Mouse (Mus musculus): ENCODE data around the gene Gm20683. TPM values are rescaled to one million over a fixed set of nuclear protein-coding genes. Genes with fewer than 3 reads are reported as not detected.

Gm20683 gene
- polyA plus RNA-seq, 1 experiment from 2014 or later, result 1.3 TPM

DNA sequence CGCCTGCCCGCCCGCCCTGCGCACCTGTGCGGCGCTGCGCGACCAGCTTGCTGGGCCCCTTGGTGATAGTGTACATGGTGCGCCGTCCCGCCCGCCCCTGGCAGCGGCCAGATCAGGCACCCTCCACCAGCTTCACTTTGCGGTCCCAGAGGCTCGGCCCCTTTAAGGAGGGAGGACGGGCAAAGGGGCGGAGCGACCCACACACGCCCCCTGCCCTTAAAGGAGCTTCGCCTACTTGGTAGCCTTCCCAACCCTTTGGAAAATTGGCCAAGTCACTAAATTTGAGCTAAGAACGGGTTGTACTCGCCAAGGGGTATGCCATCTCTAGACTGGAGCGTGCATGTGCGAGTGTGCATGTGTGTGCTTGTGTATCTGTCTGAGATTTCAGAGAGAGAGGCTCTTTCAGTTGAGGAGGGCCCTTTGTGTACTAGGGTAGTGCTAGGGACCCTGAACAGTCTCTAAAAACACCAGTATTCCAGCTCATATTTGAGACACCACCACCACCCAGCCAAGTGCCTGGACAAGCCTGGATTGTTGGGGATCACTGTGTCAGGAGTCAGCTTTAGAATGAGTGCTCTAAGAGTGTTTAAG is 27.1 kb upstream of the Gm20683 start, which contains the start of gene Mcrip2:
TSS of gene Mcrip2 (minus strand) at position 164 of the 591 bp plus-strand sequence.
- DNase-seq (ENCODE audit: low spot score) (peak; percentile 85), ATAC-seq (ENCODE audit: low FRiP score) (peak; percentile 82)
- Histone ChIP-seq H3K27me3 (ENCODE audit: control insufficient read depth, insufficient read depth, low read length) (0 out of 2 replicates have a peak, but pooled peaks cover 2% of the 10 kb centered on the region), H3K27ac (ENCODE audit: low read depth, low read length) (peak within 1 kb of the TSS; percentile 25; the same call in 1 of the 2 replicates), H3K9ac (ENCODE audit: low read depth, low read length) (peak within 1 kb of the TSS; percentile 70), H3K4me2 (replicated peaks; ENCODE audit: low read depth, low read length) (peak within 1 kb of the TSS; percentile 99), H3K9me3 (ENCODE audit: control insufficient read depth, low read length) (no peaks in the 10 kb centered on the region), H3K4me1 (replicated peaks; ENCODE audit: control insufficient read depth, insufficient read depth, low read length) (peaks cover 8% of the 10 kb centered on the region), H3K4me3 (ENCODE audit: low read depth, low read length) (peak within 1 kb of the TSS; percentile 82), H3K36me3 (ENCODE audit: control insufficient read depth, insufficient read depth, low read length) (no peaks in the 10 kb centered on the region)
- 0% methylated on average over 22 of the region's 24 CpGs for WGBS

DNA sequence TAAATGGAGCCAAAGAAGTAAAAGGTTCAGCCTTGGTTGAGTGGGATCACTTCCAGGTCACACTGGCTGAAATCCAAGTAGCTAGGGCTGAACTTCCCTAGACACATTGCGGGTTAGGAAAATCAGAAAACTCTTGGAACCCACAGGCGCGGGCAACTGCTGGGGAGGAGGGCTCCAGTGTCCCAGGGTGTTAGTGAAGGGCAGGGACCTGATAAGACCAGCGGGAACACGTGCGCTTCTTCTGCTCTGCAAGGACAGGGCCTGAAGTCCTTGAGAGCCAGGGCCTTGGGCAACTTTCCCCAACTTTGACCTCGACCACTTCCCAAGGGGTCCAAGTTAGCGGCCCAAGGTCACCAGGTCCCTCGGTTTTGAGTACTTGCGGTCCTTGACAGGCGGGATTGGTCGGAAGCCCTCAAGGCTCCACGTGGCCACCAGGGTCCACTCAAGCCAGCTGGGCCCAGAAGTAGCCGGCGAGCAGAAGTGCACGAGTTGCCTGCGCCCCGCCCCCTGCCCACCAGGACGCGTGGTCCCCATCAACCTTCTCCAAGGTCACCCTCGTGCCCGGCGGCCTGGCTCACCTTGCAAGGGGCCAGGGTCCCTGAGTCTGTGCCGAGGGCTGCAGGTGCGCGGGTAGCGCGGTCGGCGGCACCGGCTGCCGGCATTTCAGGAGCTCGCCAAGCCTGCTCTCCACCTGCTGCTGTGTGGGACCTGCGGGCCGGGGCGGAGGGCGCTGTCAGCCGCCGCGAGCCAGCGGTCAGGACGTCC is 26.5 kb upstream of the Gm20683 start:
- H3K27ac ChIP-seq (ENCODE audit: low read depth, low read length), result no peak overlapping the region
- ATAC-seq (ENCODE audit: low FRiP score), result peak; percentile 52
- peak overlapping the region; percentile 82 for H3K4me3 ChIP-seq (ENCODE audit: low read depth, low read length)
- 1% methylated on average over 38 of the region's 42 CpGs for WGBS
- DNase-seq (ENCODE audit: low spot score), result no peak
- no peaks in the 10 kb centered on the region for H3K9me3 ChIP-seq (ENCODE audit: control insufficient read depth, low read length)
- H3K9ac ChIP-seq (ENCODE audit: low read depth, low read length), result peak overlapping the region; percentile 70
- H3K4me2 ChIP-seq (replicated peaks; ENCODE audit: low read depth, low read length), result peak overlapping the region; percentile 99
- H3K27me3 ChIP-seq (ENCODE audit: control insufficient read depth, insufficient read depth, low read length), result 0 out of 2 replicates have a peak, but pooled peaks cover 2% of the 10 kb centered on the region
- H3K36me3 ChIP-seq (ENCODE audit: control insufficient read depth, insufficient read depth, low read length), result no peaks in the 10 kb centered on the region
- H3K4me1 ChIP-seq (replicated peaks; ENCODE audit: control insufficient read depth, insufficient read depth, low read length), result peaks cover 8% of the 10 kb centered on the region

DNA sequence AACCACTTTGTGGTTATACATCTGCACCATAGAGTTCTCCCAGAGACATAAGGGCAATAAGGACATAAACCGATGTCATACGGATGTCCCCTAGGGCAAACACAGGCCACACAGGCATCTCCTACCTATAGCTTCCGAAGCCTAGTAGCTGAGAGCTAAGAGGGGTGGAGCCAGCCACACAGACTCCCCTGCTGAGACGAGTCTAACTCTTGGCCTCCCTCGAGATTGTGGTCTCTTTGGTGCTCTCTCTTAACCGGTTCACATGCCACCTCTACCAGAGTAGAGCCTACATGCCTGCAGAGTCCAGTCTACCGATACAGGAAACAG is 25.9 kb upstream of the Gm20683 start:
- ATAC-seq (ENCODE audit: low FRiP score), result no peak
- H3K4me1 ChIP-seq (replicated peaks; ENCODE audit: control insufficient read depth, insufficient read depth, low read length), result peaks cover 8% of the 10 kb centered on the region
- H3K4me3 ChIP-seq (ENCODE audit: low read depth, low read length), result peak overlapping the region; percentile 82; the same call in 1 of the 2 replicates
- H3K36me3 ChIP-seq (ENCODE audit: control insufficient read depth, insufficient read depth, low read length), result no peaks in the 10 kb centered on the region
- 22% methylated on average over 7 of the region's 7 CpGs for WGBS
- no peaks in the 10 kb centered on the region for H3K9me3 ChIP-seq (ENCODE audit: control insufficient read depth, low read length)
- DNase-seq (ENCODE audit: low spot score), result no peak
- no peak overlapping the region; the same call in 1 of the 2 replicates for H3K27ac ChIP-seq (ENCODE audit: low read depth, low read length)
- peak overlapping the region; percentile 99 for H3K4me2 ChIP-seq (replicated peaks; ENCODE audit: low read depth, low read length)
- H3K9ac ChIP-seq (ENCODE audit: low read depth, low read length), result no peak overlapping the region
- H3K27me3 ChIP-seq (ENCODE audit: control insufficient read depth, insufficient read depth, low read length), result 0 out of 2 replicates have a peak, but pooled peaks cover 2% of the 10 kb centered on the region

DNA sequence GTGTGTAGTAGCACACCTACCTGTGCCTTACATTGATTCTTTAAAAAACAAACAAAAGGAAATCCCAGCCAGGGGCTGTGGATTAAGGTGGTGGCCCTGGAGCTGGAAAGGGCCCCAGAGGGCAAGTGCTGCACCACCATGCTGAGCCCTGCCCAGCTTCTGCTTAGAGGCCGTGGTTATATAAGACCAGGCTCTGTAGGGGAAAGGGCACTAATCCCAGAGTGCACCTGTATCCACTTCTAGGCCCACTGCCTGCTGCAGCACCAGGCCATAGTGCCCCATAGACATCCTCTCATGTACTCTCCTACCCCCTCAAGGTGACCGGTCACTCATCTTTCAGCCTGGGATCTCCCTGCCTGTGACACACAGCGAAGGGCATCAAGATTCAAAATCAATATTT is 24.6 kb upstream of the Gm20683 start:
- 91% methylated on average over 3 of the region's 3 CpGs for WGBS
- Histone ChIP-seq H3K27me3 (ENCODE audit: control insufficient read depth, insufficient read depth, low read length) (0 out of 2 replicates have a peak, but pooled peaks cover 2% of the 10 kb centered on the region), H3K9ac (ENCODE audit: low read depth, low read length) (no peak overlapping the region), H3K4me3 (ENCODE audit: low read depth, low read length) (no peak overlapping the region), H3K27ac (ENCODE audit: low read depth, low read length) (no peak overlapping the region), H3K36me3 (ENCODE audit: control insufficient read depth, insufficient read depth, low read length) (no peaks in the 10 kb centered on the region), H3K4me1 (replicated peaks; ENCODE audit: control insufficient read depth, insufficient read depth, low read length) (peaks cover 8% of the 10 kb centered on the region), H3K4me2 (replicated peaks; ENCODE audit: low read depth, low read length) (no peak overlapping the region), H3K9me3 (ENCODE audit: control insufficient read depth, low read length) (no peaks in the 10 kb centered on the region)
- DNase-seq (ENCODE audit: low spot score), result no peak
- ATAC-seq (ENCODE audit: low FRiP score), result no peak

DNA sequence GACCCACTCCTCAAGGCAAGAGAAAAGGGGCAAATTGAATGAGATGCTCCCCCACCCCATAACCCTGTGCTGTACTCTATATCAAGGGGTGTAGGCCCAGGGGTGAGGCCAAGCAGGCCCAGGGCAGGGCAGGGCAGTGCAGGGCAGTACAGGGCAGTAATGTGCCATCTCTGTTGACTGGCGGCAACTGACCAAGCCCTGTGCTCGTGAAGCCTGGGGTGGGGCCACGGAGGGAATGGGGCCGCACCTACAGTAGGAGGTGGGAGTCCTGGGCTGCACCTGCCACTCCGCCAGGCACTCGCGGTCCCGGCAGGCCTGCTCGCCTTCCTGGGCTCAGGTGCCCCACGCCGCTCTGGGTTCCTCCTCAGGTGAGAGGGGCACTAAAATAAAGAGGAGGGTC is 23.7 kb upstream of the Gm20683 start:
- 84% methylated on average over 11 of the region's 11 CpGs for whole genome bisulfite sequencing
- Histone ChIP-seq H3K4me1 (replicated peaks; ENCODE audit: control insufficient read depth, insufficient read depth, low read length) (peaks cover 14% of the 10 kb centered on the region), H3K9ac (ENCODE audit: low read depth, low read length) (no peak overlapping the region), H3K27ac (ENCODE audit: low read depth, low read length) (no peak overlapping the region), H3K27me3 (ENCODE audit: control insufficient read depth, insufficient read depth, low read length) (0 out of 2 replicates have a peak, but pooled peaks cover 2% of the 10 kb centered on the region), H3K4me2 (replicated peaks; ENCODE audit: low read depth, low read length) (no peak overlapping the region), H3K4me3 (ENCODE audit: low read depth, low read length) (no peak overlapping the region), H3K9me3 (ENCODE audit: control insufficient read depth, low read length) (no peaks in the 10 kb centered on the region), H3K36me3 (ENCODE audit: control insufficient read depth, insufficient read depth, low read length) (no peaks in the 10 kb centered on the region)
- no peak for ATAC-seq (ENCODE audit: low FRiP score)
- no peak for DNase-seq (ENCODE audit: low spot score)

DNA sequence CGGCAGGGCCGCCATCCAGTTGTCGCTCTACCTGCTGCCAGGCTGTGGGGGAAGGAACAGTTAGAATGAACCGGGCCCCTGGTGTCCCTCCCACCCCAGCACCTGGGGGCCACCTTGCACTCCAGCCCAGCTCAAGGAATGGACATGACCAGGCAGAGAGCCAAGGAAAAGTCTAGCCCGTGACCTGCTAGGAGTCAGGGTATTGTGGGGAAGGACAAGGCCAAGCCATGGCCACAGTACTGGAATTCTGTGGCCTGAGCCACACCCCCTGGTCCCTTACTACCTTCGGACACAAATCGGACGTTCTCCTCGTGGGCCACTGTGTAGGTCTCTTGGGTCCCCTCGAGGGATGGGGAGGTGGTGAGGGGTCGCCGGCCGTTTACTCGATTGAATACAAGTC is 22.7 kb upstream of the Gm20683 start:
- DNase-seq (ENCODE audit: low spot score), result no peak
- WGBS, result 87% methylated on average over 14 of the region's 14 CpGs
- ATAC-seq (ENCODE audit: low FRiP score), result no peak
- H3K4me1 ChIP-seq (replicated peaks; ENCODE audit: control insufficient read depth, insufficient read depth, low read length), result peaks cover 16% of the 10 kb centered on the region
- no peak overlapping the region for H3K9ac ChIP-seq (ENCODE audit: low read depth, low read length)
- H3K4me2 ChIP-seq (replicated peaks; ENCODE audit: low read depth, low read length), result no peak overlapping the region
- H3K27me3 ChIP-seq (ENCODE audit: control insufficient read depth, insufficient read depth, low read length), result 0 out of 2 replicates have a peak, but pooled peaks cover 2% of the 10 kb centered on the region
- no peak overlapping the region for H3K27ac ChIP-seq (ENCODE audit: low read depth, low read length)
- no peaks in the 10 kb centered on the region for H3K9me3 ChIP-seq (ENCODE audit: control insufficient read depth, low read length)
- H3K4me3 ChIP-seq (ENCODE audit: low read depth, low read length), result no peak overlapping the region
- H3K36me3 ChIP-seq (ENCODE audit: control insufficient read depth, insufficient read depth, low read length), result no peaks in the 10 kb centered on the region

DNA sequence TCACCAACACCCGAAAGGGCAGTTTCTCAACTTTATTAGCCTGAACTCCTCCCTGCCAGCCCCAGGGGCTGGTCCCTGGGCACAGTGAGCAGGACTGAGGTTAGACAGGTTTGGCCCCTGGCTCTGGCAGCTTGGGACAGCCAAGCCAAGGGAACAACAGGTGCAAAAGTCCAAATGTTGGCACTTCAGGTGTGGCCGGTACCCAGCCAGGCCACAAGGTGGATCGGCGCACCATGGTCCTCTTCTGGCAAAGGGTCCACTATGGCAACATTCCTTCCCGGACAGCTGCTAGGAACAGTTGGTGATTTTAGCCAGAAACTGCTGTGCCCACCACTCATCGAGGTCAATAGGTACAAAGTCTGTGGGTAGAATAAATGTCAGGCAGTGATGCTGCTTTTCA is 22.1 kb upstream of the Gm20683 start:
- no peak for ATAC-seq (ENCODE audit: low FRiP score)

DNA sequence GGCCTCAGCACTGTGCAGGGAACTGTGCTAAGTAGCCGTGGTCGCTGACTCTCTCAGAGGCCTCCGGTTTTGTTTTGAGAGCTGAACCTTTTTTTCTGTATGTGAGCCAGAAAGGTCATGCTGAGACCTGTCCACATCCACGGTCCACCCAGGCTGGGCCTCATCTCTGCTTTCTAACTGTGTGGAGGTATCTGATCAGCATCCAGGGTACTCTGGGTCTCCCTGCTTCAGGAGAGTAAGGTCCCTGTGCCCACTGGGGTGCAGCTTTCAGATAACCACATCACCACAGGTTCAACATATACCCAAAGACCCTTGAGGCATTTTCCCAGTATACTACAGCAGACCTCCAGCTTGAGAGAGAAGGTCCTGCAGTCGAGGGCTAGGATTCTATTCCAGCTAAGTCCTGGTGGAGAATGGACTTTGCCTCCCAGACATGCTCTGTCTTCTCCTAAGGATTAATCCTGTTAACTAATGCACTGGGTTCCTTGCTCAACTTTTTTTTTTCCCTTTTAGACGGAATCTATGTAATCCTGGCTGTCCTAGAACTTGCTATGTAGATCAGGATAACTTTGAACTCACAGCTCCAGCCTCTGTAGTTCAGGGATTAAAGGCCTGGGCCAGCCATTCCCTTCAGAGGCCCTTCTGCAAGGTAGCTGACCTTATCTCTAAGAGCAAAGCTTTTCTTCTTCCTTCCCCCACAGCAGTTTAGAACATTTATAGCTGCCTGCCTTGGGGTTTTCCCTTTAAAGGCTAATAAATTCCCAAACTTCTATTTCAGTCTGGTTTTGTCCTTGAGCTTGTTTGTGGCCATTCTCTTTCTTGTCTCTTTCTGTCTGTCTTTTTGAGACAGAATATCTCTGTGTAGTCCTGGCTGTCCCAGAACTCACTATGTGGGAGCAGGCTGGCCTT is 20.4 kb upstream of the Gm20683 start:
- H3K9ac ChIP-seq (ENCODE audit: low read depth, low read length), result peak overlapping the region; percentile 80
- no peaks in the 10 kb centered on the region for H3K27me3 ChIP-seq (ENCODE audit: control insufficient read depth, insufficient read depth, low read length)
- DNase-seq (ENCODE audit: low spot score) (no peak), ATAC-seq (ENCODE audit: low FRiP score) (no peak; the same call in 1 of the 2 replicates)
- H3K27ac ChIP-seq (ENCODE audit: low read depth, low read length), result peak overlapping the region; percentile 66
- H3K4me1 ChIP-seq (replicated peaks; ENCODE audit: control insufficient read depth, insufficient read depth, low read length), result peaks cover 8% of the 10 kb centered on the region
- H3K4me3 ChIP-seq (ENCODE audit: low read depth, low read length), result peak overlapping the region; percentile 49
- H3K9me3 ChIP-seq (ENCODE audit: control insufficient read depth, low read length), result no peaks in the 10 kb centered on the region
- H3K36me3 ChIP-seq (ENCODE audit: control insufficient read depth, insufficient read depth, low read length), result no peaks in the 10 kb centered on the region
- peak overlapping the region; percentile 89 for H3K4me2 ChIP-seq (replicated peaks; ENCODE audit: low read depth, low read length)
- WGBS, result 14% methylated on average over 6 of the region's 6 CpGs

More for the DNA sequence above, 22.1 kb upstream of the Gm20683 start:
- peaks cover 16% of the 10 kb centered on the region for H3K4me1 ChIP-seq (replicated peaks; ENCODE audit: control insufficient read depth, insufficient read depth, low read length)
- no peak overlapping the region for H3K4me3 ChIP-seq (ENCODE audit: low read depth, low read length)
- no peak overlapping the region for H3K9ac ChIP-seq (ENCODE audit: low read depth, low read length)
- no peak overlapping the region for H3K4me2 ChIP-seq (replicated peaks; ENCODE audit: low read depth, low read length)
- no peaks in the 10 kb centered on the region for H3K9me3 ChIP-seq (ENCODE audit: control insufficient read depth, low read length)
- H3K27me3 ChIP-seq (ENCODE audit: control insufficient read depth, insufficient read depth, low read length), result 0 out of 2 replicates have a peak, but pooled peaks cover 2% of the 10 kb centered on the region
- no peak overlapping the region for H3K27ac ChIP-seq (ENCODE audit: low read depth, low read length)
- WGBS, result 93% methylated on average over 6 of the region's 6 CpGs
- no peak for DNase-seq (ENCODE audit: low spot score)
- no peaks in the 10 kb centered on the region for H3K36me3 ChIP-seq (ENCODE audit: control insufficient read depth, insufficient read depth, low read length)
